Mouse (Mus musculus): ENCODE results near the gene Klhl33.

The Klhl33 gene

DNA sequence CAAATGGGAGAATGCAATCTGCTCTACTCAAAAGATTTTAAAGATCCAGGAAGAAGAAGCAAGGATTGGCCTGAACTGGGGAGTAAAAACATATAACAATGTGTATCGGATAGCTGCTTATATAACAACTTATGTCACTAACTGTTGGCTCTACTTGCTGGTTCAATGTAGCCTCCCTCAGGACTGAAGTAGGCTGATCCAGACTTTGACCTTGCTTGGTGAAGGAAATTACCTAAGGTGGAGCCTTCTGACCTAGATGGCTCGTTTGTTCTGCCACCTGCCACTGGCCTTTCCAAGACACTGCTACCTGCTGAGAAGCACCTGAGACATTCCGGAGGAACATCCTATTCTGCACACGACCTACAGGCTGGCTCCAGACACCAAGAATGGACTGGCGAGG lies 41.5 kb downstream of the Klhl33 start:
- no peak for DNase-seq (ENCODE audit: low read depth, low spot score)
